Mouse (Mus musculus) myocyte (in vitro differentiated cells): Measurements from ENCODE around the gene Ssna1.
A peak's percentile ranks its signal among the peaks of the same experiment; 100 is the strongest.

Experiments
- CEBPB ChIP-seq: IDR thresholded peaks from 2 replicates; pipeline ENCODE4 v1.6.1; 2011; ENCODE audit warnings: mild to moderate bottlenecking, moderate library complexity; ENCODE audit not compliant: poor library complexity, insufficient read depth, severe bottlenecking
- E2F4 ChIP-seq: IDR thresholded peaks from one replicate; pipeline ENCODE4 v1.6.1; 2011; ENCODE audit warnings: mild to moderate bottlenecking, control low read depth, moderate library complexity; ENCODE audit not compliant: insufficient read depth
- MAX ChIP-seq: IDR thresholded peaks from one replicate; pipeline ENCODE4 v1.6.1; 2011; ENCODE audit warnings: low read depth, mild to moderate bottlenecking, control low read depth
- MYOD1 ChIP-seq, 3 experiments: IDR thresholded peaks; one replicate each; pipeline ENCODE4 v1.6.1; 2011; ENCODE audit warnings: control low read depth in 2 of 3, low read depth in 2 of 3, mild to moderate bottlenecking in 2 of 3, moderate library complexity in 1 of 3; ENCODE audit not compliant: insufficient read length in 2 of 3, control insufficient read depth in 1 of 3
- MYOG ChIP-seq, 3 experiments: IDR thresholded peaks; one replicate each; pipeline ENCODE4 v1.6.1; 2011; ENCODE audit warnings: control low read depth in 2 of 3, low read depth in 2 of 3, mild to moderate bottlenecking in 2 of 3; ENCODE audit not compliant: insufficient read length in 2 of 3, control insufficient read depth in 1 of 3, insufficient read depth in 1 of 3
- POLR2A ChIP-seq: IDR thresholded peaks from one replicate; pipeline ENCODE4 v1.6.1; 2011; ENCODE audit warnings: low read depth, mild to moderate bottlenecking, control low read depth, moderate library complexity; ENCODE audit not compliant: insufficient read length
- POLR2AphosphoS2 ChIP-seq: IDR thresholded peaks from one replicate; pipeline ENCODE4 v1.6.1; 2011; ENCODE audit warnings: low read depth, control low read depth; ENCODE audit not compliant: insufficient read length
- REST ChIP-seq: IDR thresholded peaks from one replicate; pipeline ENCODE4 v1.6.1; 2011; ENCODE audit warnings: mild to moderate bottlenecking, control low read depth, moderate library complexity; ENCODE audit not compliant: insufficient read depth, insufficient read length
- TCF12 ChIP-seq: IDR thresholded peaks from one replicate; pipeline ENCODE4 v1.6.1; 2011; ENCODE audit warnings: mild to moderate bottlenecking, control low read depth; ENCODE audit not compliant: poor library complexity, insufficient read depth, severe bottlenecking
- TCF3 ChIP-seq: IDR thresholded peaks from one replicate; pipeline ENCODE4 v1.6.1; 2011; ENCODE audit warnings: low read depth, control low read depth; ENCODE audit not compliant: insufficient read length
- USF1 ChIP-seq: IDR thresholded peaks from one replicate; pipeline ENCODE4 v1.6.1; 2011; ENCODE audit warnings: low read depth, mild to moderate bottlenecking, control low read depth, moderate library complexity

GRCm38 (mm10) chr2:25255284-25255779 is 16.9 kb downstream of the Ssna1 start, which contains the start of gene Tmem203:
- TF ChIP-seq POLR2A (peak; percentile 71), POLR2AphosphoS2 (peak; percentile 72), MYOG (IDR thresholded peaks at IDR 0.05; ENCODE audit: control insufficient read depth in 1 of 3, insufficient read depth in 1 of 3, insufficient read length in 2 of 3, low read depth in 2 of 3) (peak in 1 of 3 experiments; percentile 47), MYOD1 (IDR thresholded peaks at IDR 0.05; ENCODE audit: control insufficient read depth in 1 of 3, insufficient read length in 2 of 3, low read depth in 2 of 3) (peak in 2 of 3 experiments; percentile 3 to 45), E2F4 (no peak), CEBPB (no peak), TCF12 (no peak), MAX (no peak), TCF3 (no peak), REST (no peak), USF1 (no peak)
